Mouse (Mus musculus): ENCODE measurements around the gene Tank. TPM values are rescaled to one million over a fixed set of nuclear protein-coding genes. Genes with fewer than 3 reads are reported as not detected.

Tank gene
- polyA plus RNA-seq, 1 experiment from 2014 or later: 36.0 TPM

DNA sequence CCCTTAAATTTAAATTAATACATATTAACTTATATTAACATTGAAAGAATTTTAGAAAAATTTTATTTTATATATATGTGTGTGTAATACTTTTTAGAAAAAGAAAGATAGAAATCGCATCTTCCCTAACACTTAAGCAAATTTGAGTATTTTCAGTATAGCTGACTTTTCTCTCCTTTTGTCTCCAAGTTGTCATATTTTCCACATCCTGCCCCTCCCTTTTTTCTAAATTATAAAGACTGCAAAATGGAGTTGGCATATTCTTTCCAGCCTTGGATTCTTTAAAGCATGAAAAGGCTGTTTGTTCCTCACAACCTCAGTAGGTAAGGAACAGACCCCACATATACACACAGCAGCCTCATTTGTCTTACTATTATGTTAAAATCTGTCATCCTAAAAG is 56.7 kb downstream of the Tank start:
- Histone ChIP-seq H3K27ac (ENCODE audit: low read length) (no peak overlapping the region), H3K4me1 (ENCODE audit: control insufficient read depth, insufficient read depth, low read length) (no peaks in the 10 kb centered on the region), H3K9ac (ENCODE audit: low read length) (no peak overlapping the region), H3K36me3 (ENCODE audit: control insufficient read depth, insufficient read depth, low read length) (peaks cover 4% of the 10 kb centered on the region; the same call in 1 of the 2 replicates), H3K4me2 (ENCODE audit: low read depth, low read length) (no peak overlapping the region), H3K4me3 (replicated peaks; ENCODE audit: low read length) (no peak overlapping the region), H3K27me3 (ENCODE audit: control insufficient read depth, insufficient read depth, low read length) (no peaks in the 10 kb centered on the region), H3K9me3 (replicated peaks; ENCODE audit: control insufficient read depth, low read length) (no peaks in the 10 kb centered on the region)
- ATAC-seq (ENCODE audit: insufficient read depth, low FRiP score): no peak
- 96% methylated on average over 1 of the region's 1 CpGs for WGBS

DNA sequence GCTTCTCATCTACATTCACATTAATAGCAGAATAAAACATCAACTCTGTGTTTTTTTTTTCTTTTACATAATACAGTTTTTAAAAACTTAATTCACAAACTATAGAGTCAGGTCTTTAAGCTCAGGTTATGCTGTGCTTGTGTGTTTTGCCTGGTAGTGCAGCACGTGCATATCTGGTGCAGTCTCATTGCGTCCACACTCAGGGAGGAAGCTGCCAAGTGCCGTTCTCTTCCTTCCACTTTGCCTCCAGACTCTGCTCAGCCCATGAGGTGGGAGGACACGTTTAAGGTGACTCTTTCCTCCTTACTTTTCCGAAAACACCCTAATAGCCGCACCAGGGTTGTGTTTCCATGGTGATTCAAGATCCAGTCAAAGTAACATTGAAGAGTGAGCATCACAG is 59.8 kb downstream of the Tank start:
- H3K36me3 ChIP-seq (ENCODE audit: control insufficient read depth, insufficient read depth, low read length): peaks cover 2% of the 10 kb centered on the region; the same call in 1 of the 2 replicates
- no peak overlapping the region for H3K9ac ChIP-seq (ENCODE audit: low read length)
- H3K27ac ChIP-seq (ENCODE audit: low read length): no peak overlapping the region
- no peaks in the 10 kb centered on the region for H3K4me1 ChIP-seq (ENCODE audit: control insufficient read depth, insufficient read depth, low read length)
- no peak overlapping the region for H3K4me2 ChIP-seq (ENCODE audit: low read depth, low read length)
- H3K9me3 ChIP-seq (replicated peaks; ENCODE audit: control insufficient read depth, low read length): no peaks in the 10 kb centered on the region
- H3K4me3 ChIP-seq (replicated peaks; ENCODE audit: low read length): no peak overlapping the region
- no peak for ATAC-seq (ENCODE audit: insufficient read depth, low FRiP score)
- 72% methylated on average over 6 of the region's 6 CpGs for WGBS
- H3K27me3 ChIP-seq (ENCODE audit: control insufficient read depth, insufficient read depth, low read length): no peaks in the 10 kb centered on the region

DNA sequence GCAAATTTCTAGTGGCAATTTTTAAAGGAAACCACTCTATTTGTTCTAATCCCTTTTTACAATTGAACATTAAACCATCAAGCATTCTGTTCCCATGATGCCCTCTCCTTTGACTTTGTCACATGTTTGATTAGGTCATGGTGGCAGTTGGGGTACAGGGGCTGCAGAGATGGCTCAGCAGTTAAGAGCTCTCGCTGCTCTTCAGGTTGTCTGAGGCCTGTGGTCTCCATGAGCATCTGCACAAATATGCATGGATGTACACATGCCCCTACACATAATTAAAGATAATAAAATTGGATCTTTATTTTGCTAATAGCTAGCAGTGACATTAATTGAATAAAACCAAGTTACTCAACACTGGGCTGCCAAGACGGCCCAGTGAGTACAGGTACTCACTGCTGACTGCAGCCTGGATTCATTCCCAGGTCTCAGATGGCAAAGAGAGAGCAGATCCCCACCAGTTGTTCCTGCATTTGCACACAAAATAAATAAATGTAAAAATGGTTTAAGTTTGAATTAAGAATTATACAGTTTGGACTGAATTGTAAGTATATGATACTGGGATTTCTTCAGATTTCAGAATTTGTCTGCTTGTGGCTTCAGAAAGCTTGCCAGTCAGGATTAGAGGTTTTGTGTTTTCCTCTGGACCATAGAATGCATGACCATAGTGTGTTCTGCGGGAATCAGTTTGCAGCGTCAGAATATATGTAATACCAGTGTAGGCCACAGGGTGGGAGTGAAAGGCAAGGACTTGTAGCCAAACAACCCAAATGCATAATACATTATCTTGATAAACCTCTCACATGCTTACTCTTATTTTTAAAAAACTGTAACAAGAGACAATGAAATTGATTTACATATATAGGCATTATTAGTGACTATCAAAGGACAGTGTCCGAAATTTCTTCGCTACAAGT is 64.3 kb downstream of the Tank start:
- Histone ChIP-seq H3K4me1 (ENCODE audit: control insufficient read depth, insufficient read depth, low read length) (no peaks in the 10 kb centered on the region), H3K4me2 (ENCODE audit: low read depth, low read length) (no peak overlapping the region), H3K27ac (ENCODE audit: low read length) (no peak overlapping the region), H3K27me3 (ENCODE audit: control insufficient read depth, insufficient read depth, low read length) (no peaks in the 10 kb centered on the region), H3K36me3 (ENCODE audit: control insufficient read depth, insufficient read depth, low read length) (no peaks in the 10 kb centered on the region), H3K9ac (ENCODE audit: low read length) (no peak overlapping the region), H3K9me3 (replicated peaks; ENCODE audit: control insufficient read depth, low read length) (no peaks in the 10 kb centered on the region), H3K4me3 (replicated peaks; ENCODE audit: low read length) (no peak overlapping the region)
- WGBS: 53% methylated on average over 6 of the region's 6 CpGs
- no peak for ATAC-seq (ENCODE audit: insufficient read depth, low FRiP score)

DNA sequence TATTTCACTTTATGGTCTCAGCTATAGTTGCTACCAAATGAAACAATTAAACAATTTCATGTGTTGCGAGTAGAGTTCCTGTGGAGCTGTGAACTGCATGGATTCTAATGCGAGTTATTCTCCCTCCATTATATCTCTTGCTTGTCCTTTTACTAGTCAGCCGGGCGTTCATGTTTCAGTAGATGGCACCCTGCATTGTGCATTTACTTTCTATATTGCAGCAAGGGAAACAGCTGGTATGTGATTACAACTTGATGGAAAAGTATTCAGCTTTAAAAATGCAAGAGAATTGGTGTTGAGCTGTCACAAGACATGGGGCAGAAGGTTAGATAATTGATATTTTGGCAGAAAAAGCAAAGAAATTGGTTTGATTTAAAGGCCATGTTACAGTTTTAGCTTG is 72.8 kb downstream of the Tank start:
- Histone ChIP-seq H3K27me3 (ENCODE audit: control insufficient read depth, insufficient read depth, low read length) (no peaks in the 10 kb centered on the region), H3K4me2 (ENCODE audit: low read depth, low read length) (no peak overlapping the region), H3K9ac (ENCODE audit: low read length) (no peak overlapping the region), H3K4me3 (replicated peaks; ENCODE audit: low read length) (no peak overlapping the region), H3K4me1 (ENCODE audit: control insufficient read depth, insufficient read depth, low read length) (peaks cover 11% of the 10 kb centered on the region; the same call in 1 of the 2 replicates), H3K27ac (ENCODE audit: low read length) (no peak overlapping the region), H3K36me3 (ENCODE audit: control insufficient read depth, insufficient read depth, low read length) (no peaks in the 10 kb centered on the region), H3K9me3 (replicated peaks; ENCODE audit: control insufficient read depth, low read length) (no peaks in the 10 kb centered on the region)
- no peak for ATAC-seq (ENCODE audit: insufficient read depth, low FRiP score)
- WGBS: 87% methylated on average over 4 of the region's 4 CpGs

DNA sequence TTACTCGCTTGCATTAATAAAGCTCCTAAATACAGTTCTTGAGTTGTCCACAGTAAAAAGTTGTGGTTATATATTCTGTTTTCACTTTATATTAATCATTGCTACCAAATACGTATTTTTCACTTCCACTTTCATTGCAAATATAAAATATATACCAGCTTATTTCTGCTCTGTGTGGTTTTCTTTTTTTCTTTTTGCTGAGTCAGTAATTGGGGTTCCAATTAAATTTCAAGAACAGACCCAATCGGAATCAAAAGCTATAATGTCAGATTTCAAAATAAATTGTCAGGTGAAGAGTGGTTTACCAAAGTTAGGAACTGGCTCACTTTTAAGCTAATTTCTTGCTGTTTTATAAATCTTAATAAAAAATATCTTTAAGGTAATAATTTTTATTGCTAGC is 73.3 kb downstream of the Tank start:
- no peak overlapping the region for H3K27ac ChIP-seq (ENCODE audit: low read length)
- no peak for ATAC-seq (ENCODE audit: insufficient read depth, low FRiP score)

DNA sequence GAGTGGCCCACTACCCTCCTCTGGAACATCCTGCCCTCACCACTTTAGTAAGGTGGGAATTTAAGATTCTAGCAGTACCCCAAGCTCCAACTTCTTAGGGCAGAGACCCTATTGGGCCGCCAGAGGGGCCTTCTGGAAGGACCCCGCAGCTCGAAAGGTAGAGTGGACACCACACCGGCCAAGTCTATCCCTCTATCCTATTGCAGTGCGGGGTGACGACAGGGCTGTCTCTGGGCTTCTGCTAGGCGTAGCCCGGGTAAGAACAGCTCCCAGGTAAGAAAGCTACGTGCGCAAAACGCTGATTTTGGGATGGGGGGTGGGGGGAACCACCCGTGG is 76.6 kb downstream of the Tank start:
- WGBS: 29% methylated on average over 12 of the region's 12 CpGs

More for the DNA sequence above, 73.3 kb downstream of the Tank start:
- WGBS: 90% methylated on average over 3 of the region's 3 CpGs
- no peaks in the 10 kb centered on the region for H3K9me3 ChIP-seq (replicated peaks; ENCODE audit: control insufficient read depth, low read length)
- H3K9ac ChIP-seq (ENCODE audit: low read length): no peak overlapping the region
- H3K4me1 ChIP-seq (ENCODE audit: control insufficient read depth, insufficient read depth, low read length): peaks cover 11% of the 10 kb centered on the region; the same call in 1 of the 2 replicates
- H3K36me3 ChIP-seq (ENCODE audit: control insufficient read depth, insufficient read depth, low read length): no peaks in the 10 kb centered on the region
- H3K4me3 ChIP-seq (replicated peaks; ENCODE audit: low read length): no peak overlapping the region
- H3K4me2 ChIP-seq (ENCODE audit: low read depth, low read length): no peak overlapping the region
- no peaks in the 10 kb centered on the region for H3K27me3 ChIP-seq (ENCODE audit: control insufficient read depth, insufficient read depth, low read length)

DNA sequence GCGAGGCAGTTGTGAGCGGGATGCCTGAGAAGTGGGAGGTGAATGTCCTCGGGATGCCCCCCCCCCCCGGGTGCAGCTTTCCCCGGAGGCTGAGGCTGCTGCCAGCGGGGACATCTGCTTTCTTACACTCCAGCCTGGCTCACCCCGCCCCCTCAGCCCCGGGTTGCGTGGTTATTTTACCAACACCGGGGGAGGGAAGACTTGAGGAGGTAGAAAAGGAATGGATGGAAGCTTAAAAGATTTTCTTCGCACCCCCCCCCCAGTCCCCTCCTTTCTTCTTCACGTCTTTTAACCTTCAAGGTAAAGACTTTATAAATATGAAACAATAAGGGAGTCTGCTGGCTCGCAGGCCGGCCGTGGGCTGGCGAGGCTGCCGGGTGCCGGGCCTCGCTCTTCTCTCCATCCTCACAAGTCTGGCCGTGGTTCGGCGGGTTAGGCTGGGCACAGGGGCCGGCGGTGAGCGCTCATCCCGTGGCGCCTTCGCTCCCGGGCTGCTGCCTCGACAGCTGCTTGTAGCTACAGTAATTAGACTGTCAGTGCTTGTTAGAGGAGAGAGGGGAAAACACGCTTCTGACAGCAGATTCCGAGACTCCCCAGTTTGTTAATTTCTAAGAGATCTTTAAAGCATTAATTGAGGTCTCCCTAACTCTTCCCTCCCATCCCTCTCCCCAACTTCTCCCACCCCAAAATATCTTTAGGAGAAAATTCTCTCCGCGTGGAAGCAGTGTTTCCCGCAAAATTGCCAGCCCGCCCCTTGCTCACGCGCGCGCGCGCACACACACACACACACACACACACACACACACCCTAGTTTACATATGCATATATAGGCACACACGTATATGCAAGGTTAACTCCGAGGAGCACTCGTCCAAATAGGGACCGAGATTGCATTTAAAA is 77.2 kb downstream of the Tank start:
- Histone ChIP-seq H3K4me3 (replicated peaks; ENCODE audit: low read length) (peak overlapping the region; percentile 61), H3K27ac (ENCODE audit: low read length) (no peak overlapping the region), H3K27me3 (ENCODE audit: control insufficient read depth, insufficient read depth, low read length) (no peaks in the 10 kb centered on the region), H3K4me2 (ENCODE audit: low read depth, low read length) (peak overlapping the region; percentile 80), H3K9ac (ENCODE audit: low read length) (peak overlapping the region; percentile 74), H3K9me3 (replicated peaks; ENCODE audit: control insufficient read depth, low read length) (no peaks in the 10 kb centered on the region), H3K4me1 (ENCODE audit: control insufficient read depth, insufficient read depth, low read length) (peaks cover 11% of the 10 kb centered on the region; the same call in 1 of the 2 replicates), H3K36me3 (ENCODE audit: control insufficient read depth, insufficient read depth, low read length) (no peaks in the 10 kb centered on the region)
- ATAC-seq (ENCODE audit: insufficient read depth, low FRiP score): peak; percentile 48
- under 1% methylated on average over 46 of the region's 46 CpGs for WGBS

More for the DNA sequence above, 76.6 kb downstream of the Tank start:
- Histone ChIP-seq H3K4me3 (replicated peaks; ENCODE audit: low read length) (peak overlapping the region; percentile 61), H3K27me3 (ENCODE audit: control insufficient read depth, insufficient read depth, low read length) (no peaks in the 10 kb centered on the region), H3K4me2 (ENCODE audit: low read depth, low read length) (peak overlapping the region; percentile 80), H3K9ac (ENCODE audit: low read length) (peak overlapping the region; percentile 69), H3K4me1 (ENCODE audit: control insufficient read depth, insufficient read depth, low read length) (peaks cover 11% of the 10 kb centered on the region; the same call in 1 of the 2 replicates), H3K9me3 (replicated peaks; ENCODE audit: control insufficient read depth, low read length) (no peaks in the 10 kb centered on the region), H3K36me3 (ENCODE audit: control insufficient read depth, insufficient read depth, low read length) (no peaks in the 10 kb centered on the region), H3K27ac (ENCODE audit: low read length) (no peak overlapping the region)
- ATAC-seq (ENCODE audit: insufficient read depth, low FRiP score): peak; percentile 12; the same call in 1 of the 2 replicates

DNA sequence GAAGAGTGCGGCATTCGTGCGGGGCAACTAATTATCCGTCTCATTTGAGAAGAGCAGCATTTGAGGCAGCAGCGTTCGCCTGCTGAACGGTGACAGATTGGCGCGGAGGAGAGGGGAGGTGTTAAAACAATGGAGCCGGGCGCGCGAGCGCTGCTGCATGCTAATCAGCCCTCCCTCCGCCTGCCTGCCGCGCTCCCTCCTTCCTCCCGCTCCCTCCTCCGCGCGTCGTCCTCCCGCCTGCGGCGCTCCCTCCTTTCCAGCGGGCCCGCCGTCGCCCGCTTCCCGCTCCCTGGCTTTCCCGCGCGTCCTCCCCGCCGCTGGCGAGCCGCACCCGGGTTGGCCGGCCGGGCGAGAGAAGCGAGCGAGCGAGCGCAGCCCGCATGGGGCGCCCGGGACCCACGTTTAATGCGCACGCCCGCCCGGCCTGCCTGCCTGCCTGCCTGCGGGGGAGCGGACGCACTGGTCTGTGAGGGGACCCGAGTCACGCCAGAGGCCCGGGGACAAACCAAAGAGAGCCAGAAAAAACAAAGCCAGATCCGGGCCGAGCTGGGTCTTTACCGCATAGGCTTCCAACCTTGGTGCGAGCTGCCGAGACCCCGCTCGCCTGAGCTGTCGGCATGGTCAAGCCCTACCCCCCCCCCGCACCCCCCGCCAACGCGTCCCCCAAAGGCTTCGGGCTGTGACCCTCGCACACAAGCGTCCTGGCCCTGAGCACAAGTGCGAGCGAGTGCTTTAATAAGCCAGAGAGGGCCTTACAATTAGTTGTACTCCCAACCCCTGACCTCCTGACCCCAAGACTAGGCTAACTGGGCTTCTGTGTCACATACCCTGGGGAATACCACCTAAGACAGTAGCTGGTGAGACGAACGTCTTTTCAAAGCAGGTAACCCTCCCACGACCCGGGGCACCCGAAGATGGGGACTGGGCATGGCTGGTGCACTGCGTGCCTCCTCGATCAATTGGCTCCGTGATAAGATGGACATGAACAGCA is 78.3 kb downstream of the Tank start:
- Histone ChIP-seq H3K4me3 (replicated peaks; ENCODE audit: low read length) (peak overlapping the region; percentile 61), H3K9me3 (replicated peaks; ENCODE audit: control insufficient read depth, low read length) (no peaks in the 10 kb centered on the region), H3K4me1 (ENCODE audit: control insufficient read depth, insufficient read depth, low read length) (peaks cover 11% of the 10 kb centered on the region; the same call in 1 of the 2 replicates), H3K4me2 (ENCODE audit: low read depth, low read length) (peak overlapping the region; percentile 80), H3K27ac (ENCODE audit: low read length) (no peak overlapping the region), H3K9ac (ENCODE audit: low read length) (peak overlapping the region; percentile 74), H3K36me3 (ENCODE audit: control insufficient read depth, insufficient read depth, low read length) (no peaks in the 10 kb centered on the region), H3K27me3 (ENCODE audit: control insufficient read depth, insufficient read depth, low read length) (no peaks in the 10 kb centered on the region)
- WGBS: 2% methylated on average over 83 of the region's 85 CpGs
- ATAC-seq (ENCODE audit: insufficient read depth, low FRiP score): peak; percentile 85

All from stomach, embryonic 16.5 days (tissue).